Mouse (Mus musculus): ENCODE measurements around the gene Rapgef2. TPM values are rescaled to one million over a fixed set of nuclear protein-coding genes. Genes with fewer than 3 reads are reported as not detected.

Rapgef2 gene
- polyA plus RNA-seq, 1 experiment = 17.3 TPM

DNA sequence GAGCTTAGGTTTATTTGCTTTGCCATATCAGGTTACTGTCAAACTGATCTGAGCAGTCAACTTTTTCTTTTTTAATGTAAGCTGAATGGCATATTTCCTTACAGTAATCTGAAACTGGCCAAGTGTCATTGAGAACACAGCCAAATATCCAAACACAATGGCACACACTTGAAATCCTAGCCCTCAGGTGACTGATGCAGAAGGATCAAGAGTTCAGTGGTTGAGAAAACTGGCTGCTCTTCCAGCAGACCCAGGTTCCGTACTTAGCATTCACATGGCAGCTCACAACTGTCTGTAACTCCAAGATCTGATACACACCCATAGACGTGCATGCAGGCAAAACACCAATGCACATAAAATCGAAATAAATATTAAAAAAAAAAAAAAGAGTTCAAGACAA, 243.3 kb downstream of the Rapgef2 start:
- Histone ChIP-seq H3K4me3 (replicated peaks; ENCODE audit: extremely low read depth, low read depth, low read length) (no peak overlapping the region), H3K4me1 (ENCODE audit: control insufficient read depth, insufficient read depth, low read length) (peaks cover 4% of the 10 kb centered on the region)
- TF ChIP-seq POLR2A (IDR thresholded peaks at IDR 0.05; ENCODE audit: borderline replicate concordance, extremely low read depth, low read depth, low read length) = no peak
- TF ChIP-seq CTCF (IDR thresholded peaks at IDR 0.05; ENCODE audit: insufficient read depth, low read length) = no peak
- WGBS = 72% methylated on average over 3 of the region's 3 CpGs
- no peak for DNase-seq

DNA sequence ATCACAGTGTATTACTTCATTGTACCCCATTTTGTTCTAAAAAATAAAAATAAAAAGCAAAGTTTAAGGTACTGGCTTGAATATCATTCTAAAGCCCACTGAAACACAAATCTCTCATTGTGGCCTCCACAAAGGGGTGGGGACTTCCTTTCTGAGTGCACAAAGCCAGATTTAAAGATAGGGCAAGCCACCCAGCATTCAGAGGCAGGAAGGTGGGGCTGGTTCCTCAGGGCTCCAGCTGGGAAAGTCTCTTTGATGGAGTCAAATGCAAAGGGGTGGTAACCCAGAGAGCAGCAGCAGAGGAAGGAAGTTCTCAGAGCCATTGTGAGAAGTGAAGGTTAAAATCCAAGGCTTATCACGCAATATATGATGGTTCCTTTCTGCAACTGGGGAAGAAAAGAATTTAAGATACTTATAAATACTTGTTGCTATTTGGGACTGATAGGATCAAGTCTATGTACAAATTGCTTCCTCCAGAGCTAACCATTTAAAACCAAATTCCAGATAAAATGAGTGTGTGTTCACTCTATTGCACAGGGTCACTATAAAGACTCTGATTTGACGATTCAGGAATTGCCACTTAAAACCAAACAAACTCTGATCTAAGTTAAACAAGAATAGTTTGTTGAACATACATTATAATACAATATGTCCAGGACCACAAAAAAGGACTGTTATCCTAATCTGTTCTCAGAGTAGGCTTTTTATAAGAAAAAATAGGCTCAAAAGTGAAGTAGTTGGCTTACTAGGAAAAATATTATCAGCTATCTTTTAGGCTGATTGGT, 246.5 kb downstream of the Rapgef2 start:
- DNase-seq = no peak
- TF ChIP-seq POLR2A (IDR thresholded peaks at IDR 0.05; ENCODE audit: borderline replicate concordance, extremely low read depth, low read depth, low read length) = no peak
- TF ChIP-seq CTCF (IDR thresholded peaks at IDR 0.05; ENCODE audit: insufficient read depth, low read length) = no peak
- WGBS = 26% methylated on average over 2 of the region's 2 CpGs
- Histone ChIP-seq H3K4me1 (ENCODE audit: control insufficient read depth, insufficient read depth, low read length) (peaks cover 4% of the 10 kb centered on the region), H3K4me3 (replicated peaks; ENCODE audit: extremely low read depth, low read depth, low read length) (no peak overlapping the region)

DNA sequence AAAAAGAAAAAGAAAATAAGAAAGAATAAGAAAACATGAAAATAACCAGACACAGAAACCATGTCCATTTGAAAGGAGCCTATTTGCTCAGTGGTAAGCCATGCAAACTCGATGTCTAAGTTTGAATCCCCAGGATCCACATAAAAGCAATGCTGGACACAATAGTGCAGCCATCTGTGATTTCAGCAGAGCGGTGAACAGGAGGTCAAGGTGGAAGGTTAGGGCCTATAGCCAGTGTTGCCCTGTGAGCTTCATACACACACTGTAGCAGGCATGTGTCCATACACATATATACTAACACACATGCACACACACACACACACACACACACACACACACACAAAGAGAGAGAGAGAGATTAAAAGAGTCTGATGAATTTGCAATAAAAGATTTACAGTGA, 247.3 kb downstream of the Rapgef2 start:
- 90% methylated on average over 2 of the region's 2 CpGs for WGBS
- Histone ChIP-seq H3K4me3 (replicated peaks; ENCODE audit: extremely low read depth, low read depth, low read length) (no peak overlapping the region), H3K4me1 (ENCODE audit: control insufficient read depth, insufficient read depth, low read length) (peaks cover 4% of the 10 kb centered on the region)
- no peak for TF ChIP-seq CTCF (IDR thresholded peaks at IDR 0.05; ENCODE audit: insufficient read depth, low read length)
- no peak for TF ChIP-seq POLR2A (IDR thresholded peaks at IDR 0.05; ENCODE audit: borderline replicate concordance, extremely low read depth, low read depth, low read length)
- no peak for DNase-seq

DNA sequence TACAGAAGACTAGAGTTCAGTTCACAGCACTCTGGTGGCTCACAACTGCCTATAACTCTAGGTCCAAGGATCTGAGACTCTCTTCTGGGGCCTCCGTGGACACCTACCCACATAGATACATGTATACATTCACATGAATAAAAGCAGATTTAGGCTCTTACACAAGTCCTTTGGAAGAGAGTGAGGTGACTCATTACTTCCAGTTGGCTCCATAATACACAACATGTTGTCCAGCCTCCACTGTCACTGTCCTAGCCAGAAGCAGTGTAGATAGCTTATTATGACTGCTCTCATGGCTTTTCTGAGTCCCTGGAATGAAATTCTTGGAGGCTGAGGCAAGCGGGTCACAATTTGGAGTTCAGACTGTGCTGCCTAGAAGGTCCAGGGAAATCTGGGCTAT, 251.9 kb downstream of the Rapgef2 start:
- H3K4me3 ChIP-seq (replicated peaks; ENCODE audit: extremely low read depth, low read depth, low read length) = no peak overlapping the region
- TF ChIP-seq POLR2A (IDR thresholded peaks at IDR 0.05; ENCODE audit: borderline replicate concordance, extremely low read depth, low read depth, low read length) (no peak), CTCF (IDR thresholded peaks at IDR 0.05; ENCODE audit: insufficient read depth, low read length) (no peak)
- DNase-seq = no peak
- peaks cover 4% of the 10 kb centered on the region for H3K4me1 ChIP-seq (ENCODE audit: control insufficient read depth, insufficient read depth, low read length)
- WGBS = 91% methylated on average over 2 of the region's 2 CpGs

DNA sequence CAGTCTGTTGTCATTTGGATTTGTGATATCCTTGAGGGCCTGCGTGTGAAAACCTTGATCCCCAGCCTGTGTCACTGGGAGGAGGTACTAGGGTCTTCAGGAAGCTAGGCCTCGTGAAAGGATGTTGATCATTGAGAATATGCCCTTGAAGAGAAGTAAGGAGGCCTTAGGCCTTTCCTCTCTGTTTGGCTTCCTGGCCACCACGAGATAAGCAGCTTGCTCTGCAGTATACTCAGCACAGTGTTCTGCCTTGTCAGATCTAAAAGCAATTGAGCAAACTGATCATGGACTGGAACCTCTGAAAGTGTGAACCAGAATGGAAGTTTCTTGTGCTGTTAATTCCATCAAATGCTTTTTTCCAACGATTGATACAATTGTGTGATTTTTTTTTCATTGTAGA, 255.5 kb downstream of the Rapgef2 start:
- H3K4me1 ChIP-seq (ENCODE audit: control insufficient read depth, insufficient read depth, low read length) = peaks cover 4% of the 10 kb centered on the region; the same call in 1 of the 2 replicates
- no peak for DNase-seq
- H3K4me3 ChIP-seq (replicated peaks; ENCODE audit: extremely low read depth, low read depth, low read length) = no peak overlapping the region
- 70% methylated on average over 4 of the region's 4 CpGs for WGBS
- TF ChIP-seq POLR2A (IDR thresholded peaks at IDR 0.05; ENCODE audit: borderline replicate concordance, extremely low read depth, low read depth, low read length) (no peak), CTCF (IDR thresholded peaks at IDR 0.05; ENCODE audit: insufficient read depth, low read length) (no peak)

DNA sequence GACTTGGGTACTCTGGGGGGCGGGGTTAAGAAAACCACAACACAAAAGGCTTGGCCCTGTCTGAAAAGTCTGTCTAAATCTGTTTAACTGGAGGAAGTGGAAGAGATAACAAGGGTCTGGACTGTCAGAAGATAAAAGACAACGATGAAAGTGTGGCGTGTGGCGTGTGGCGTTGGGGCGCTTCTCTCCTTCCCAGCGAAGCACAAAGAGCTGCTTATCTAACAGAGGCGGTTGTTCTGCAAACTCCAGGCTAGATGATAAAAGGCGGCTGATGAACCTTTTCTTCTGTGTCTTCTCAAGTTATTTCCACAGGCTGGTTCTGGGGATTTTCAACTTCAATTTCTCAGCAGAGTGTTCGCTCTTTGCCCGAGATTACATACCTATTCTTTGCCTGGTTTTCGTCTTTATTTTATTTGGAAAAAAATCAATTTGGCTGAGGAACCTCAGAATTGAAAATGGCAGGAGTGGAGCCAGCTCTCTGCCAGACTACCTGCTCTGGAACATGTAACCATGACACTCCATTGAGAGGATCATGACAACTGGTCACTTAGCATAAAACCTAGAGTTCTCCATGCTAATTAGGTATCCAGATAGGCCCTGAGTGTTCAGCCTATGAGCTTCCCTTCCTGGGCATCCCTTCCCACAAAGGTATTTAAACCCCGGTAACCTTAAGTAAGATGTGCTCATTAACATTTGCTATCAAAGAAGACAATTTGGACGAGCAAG, 258.0 kb downstream of the Rapgef2 start:
- Histone ChIP-seq H3K4me1 (ENCODE audit: control insufficient read depth, insufficient read depth, low read length) (peaks cover 4% of the 10 kb centered on the region; the same call in 1 of the 2 replicates), H3K4me3 (replicated peaks; ENCODE audit: extremely low read depth, low read depth, low read length) (no peak overlapping the region)
- no peak for DNase-seq
- WGBS = 40% methylated on average over 14 of the region's 14 CpGs
- no peak for TF ChIP-seq CTCF (IDR thresholded peaks at IDR 0.05; ENCODE audit: insufficient read depth, low read length)
- no peak for TF ChIP-seq POLR2A (IDR thresholded peaks at IDR 0.05; ENCODE audit: borderline replicate concordance, extremely low read depth, low read depth, low read length)

DNA sequence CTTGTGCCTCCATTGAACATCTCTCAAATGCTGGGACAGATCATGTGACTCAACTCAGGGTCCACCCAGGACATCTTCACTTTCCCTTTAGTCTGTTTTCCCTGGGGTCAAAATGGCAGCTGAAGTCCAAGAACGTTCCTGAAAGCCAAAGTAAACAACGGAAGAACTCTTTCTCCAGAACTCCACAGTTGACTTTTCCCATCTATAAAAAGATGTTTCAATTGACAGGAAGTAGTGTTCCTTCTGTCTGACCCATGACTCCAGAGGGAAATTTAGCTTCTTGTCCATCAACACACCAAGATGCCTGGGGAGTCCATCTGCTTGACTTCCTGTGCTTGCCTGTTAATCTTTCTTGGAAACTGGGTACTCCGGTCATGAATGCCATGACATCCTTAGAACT, 260.3 kb downstream of the Rapgef2 start:
- Histone ChIP-seq H3K4me3 (replicated peaks; ENCODE audit: extremely low read depth, low read depth, low read length) (no peak overlapping the region), H3K4me1 (ENCODE audit: control insufficient read depth, insufficient read depth, low read length) (peaks cover 4% of the 10 kb centered on the region; the same call in 1 of the 2 replicates)
- no peak for TF ChIP-seq POLR2A (IDR thresholded peaks at IDR 0.05; ENCODE audit: borderline replicate concordance, extremely low read depth, low read depth, low read length)
- TF ChIP-seq CTCF (IDR thresholded peaks at IDR 0.05; ENCODE audit: insufficient read depth, low read length) = no peak
- DNase-seq = no peak
- 53% methylated on average over 3 of the region's 3 CpGs for WGBS

DNA sequence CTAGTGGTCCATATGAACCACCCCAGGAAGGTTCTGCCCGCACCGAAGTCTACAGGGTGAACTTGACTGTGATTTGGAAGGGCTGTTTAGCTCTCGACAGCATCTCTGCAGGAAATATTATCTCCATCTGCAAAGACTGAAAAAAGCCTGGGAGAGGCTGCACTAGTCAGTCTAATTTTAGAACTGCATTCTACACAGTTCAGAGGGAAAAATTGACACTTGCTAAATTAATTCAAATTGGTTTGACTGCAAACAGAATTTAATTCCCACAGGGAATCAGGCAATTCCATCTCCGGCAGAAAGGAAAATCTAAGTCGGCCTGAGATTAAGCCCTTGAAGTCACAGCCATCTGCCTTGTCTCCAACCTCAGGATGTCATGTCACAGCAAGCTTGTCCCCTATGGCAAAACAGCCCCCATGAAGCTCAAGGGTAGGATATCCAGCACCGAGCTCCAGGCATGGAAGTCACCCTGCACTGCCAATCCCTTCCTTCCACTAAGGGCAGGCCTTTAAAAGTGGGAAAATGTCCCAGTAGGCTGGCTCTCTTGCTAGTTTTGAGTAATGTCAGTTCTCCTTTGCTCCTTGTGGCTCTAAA, 262.5 kb downstream of the Rapgef2 start:
- no peak for DNase-seq
- Histone ChIP-seq H3K4me1 (ENCODE audit: control insufficient read depth, insufficient read depth, low read length) (peaks cover 4% of the 10 kb centered on the region; the same call in 1 of the 2 replicates), H3K4me3 (replicated peaks; ENCODE audit: extremely low read depth, low read depth, low read length) (no peak overlapping the region)
- TF ChIP-seq POLR2A (IDR thresholded peaks at IDR 0.05; ENCODE audit: borderline replicate concordance, extremely low read depth, low read depth, low read length) (no peak), CTCF (IDR thresholded peaks at IDR 0.05; ENCODE audit: insufficient read depth, low read length) (no peak)
- WGBS = 76% methylated on average over 6 of the region's 6 CpGs

DNA sequence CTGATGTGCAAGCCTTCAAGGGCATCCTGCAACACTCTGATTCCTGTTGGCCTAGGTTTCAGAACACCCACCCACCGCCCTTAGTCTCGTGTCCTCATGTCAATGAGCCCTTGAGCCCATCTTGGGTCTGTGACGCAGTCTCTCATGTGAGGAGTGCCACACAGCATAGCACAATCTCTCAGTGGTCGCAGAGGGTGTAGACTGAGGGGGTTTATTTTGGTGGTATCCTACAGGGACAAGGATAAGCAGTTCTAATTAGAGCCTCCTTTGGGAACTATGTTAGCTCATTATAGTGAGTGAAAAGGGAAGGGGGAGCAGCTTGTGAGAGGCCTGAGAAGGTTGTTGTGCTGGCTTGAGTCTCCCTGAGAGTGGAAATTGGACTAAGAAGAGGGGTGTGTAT, 263.6 kb downstream of the Rapgef2 start:
- no peaks in the 10 kb centered on the region for H3K4me1 ChIP-seq (ENCODE audit: control insufficient read depth, insufficient read depth, low read length)
- 81% methylated on average over 4 of the region's 4 CpGs for WGBS
- no peak for TF ChIP-seq POLR2A (IDR thresholded peaks at IDR 0.05; ENCODE audit: borderline replicate concordance, extremely low read depth, low read depth, low read length)
- no peak for TF ChIP-seq CTCF (IDR thresholded peaks at IDR 0.05; ENCODE audit: insufficient read depth, low read length)
- H3K4me3 ChIP-seq (replicated peaks; ENCODE audit: extremely low read depth, low read depth, low read length) = no peak overlapping the region
- no peak for DNase-seq

Measured in lung, adult 2 months (tissue).